Mouse (Mus musculus) CH12.LX (cell line): ENCODE data around the gene Fam98a. TPM values are rescaled to one million over a fixed set of nuclear protein-coding genes. Genes with fewer than 3 reads are reported as not detected.

ENCODE experiments used
- DNase-seq: peaks from one replicate; pipeline ENCODE4 v3.0.0-alpha.2; 2013; ENCODE audit errors: extremely low read depth
- H3K27ac ChIP-seq: 2 replicates; pipeline ENCODE4 v1.5.1; 2012; ENCODE audit warnings: low read depth, mild to moderate bottlenecking, control low read depth, moderate library complexity; ENCODE audit not compliant: insufficient read depth
- H3K27me3 ChIP-seq: replicated peaks from 2 replicates; pipeline ENCODE3; 2012; ENCODE audit warnings: inconsistent platforms
- H3K36me3 ChIP-seq, 2 experiments: replicated peaks in 1 of 2; 2 replicates each; pipeline versions ENCODE3 to v1.6.1; 2012; ENCODE audit warnings: inconsistent platforms in 1 of 2, low read length in 1 of 2, mild to moderate bottlenecking in 1 of 2, mixed read lengths in 1 of 2, moderate library complexity in 1 of 2; ENCODE audit not compliant: control insufficient read depth in 1 of 2, insufficient read depth in 1 of 2
- H3K4me1 ChIP-seq, 2 experiments: 2 replicates each; pipeline ENCODE4 v1.6.1; 2012; ENCODE audit warnings: inconsistent platforms in 1 of 2, moderate library complexity in 1 of 2; ENCODE audit not compliant: insufficient read depth in 2 of 2, control insufficient read depth in 1 of 2
- H3K4me2 ChIP-seq: 2 replicates; pipeline ENCODE4 v1.6.1; 2012; ENCODE audit warnings: low read depth, mild to moderate bottlenecking, control low read depth; ENCODE audit not compliant: poor library complexity, insufficient read depth, severe bottlenecking
- H3K4me3 ChIP-seq, 3 experiments: fragments of 150-350 bp in 1 of 3; sonication (generic) in 1 of 3; replicated peaks in 1 of 3; 2 replicates each; pipeline versions ENCODE3 to v1.5.1; 2011 to 2012; ENCODE audit warnings: low read depth in 2 of 3, low read length in 2 of 3, mild to moderate bottlenecking in 2 of 3, moderate library complexity in 2 of 3, control low read depth in 1 of 3, improper control_type of control experiment in 1 of 3, inconsistent platforms in 1 of 3, mixed read lengths in 1 of 3; ENCODE audit not compliant: poor library complexity in 1 of 3
- H3K79me2 ChIP-seq: replicated peaks from 2 replicates; pipeline ENCODE4 v1.6.1; 2012; ENCODE audit warnings: mild to moderate bottlenecking, moderate library complexity; ENCODE audit not compliant: control insufficient read depth, poor library complexity, insufficient read depth, severe bottlenecking; ENCODE audit errors: extremely low read depth
- H3K9ac ChIP-seq: 2 replicates; pipeline ENCODE4 v1.6.1; 2012; ENCODE audit warnings: low read depth, mild to moderate bottlenecking, control low read depth, moderate library complexity; ENCODE audit not compliant: insufficient read depth
- H3K9me3 ChIP-seq: replicated peaks from 2 replicates; pipeline ENCODE3; 2012; ENCODE audit warnings: low read length, inconsistent platforms, mixed read lengths
- BHLHE40 ChIP-seq: IDR thresholded peaks from 2 replicates; pipeline ENCODE4 v1.6.1; 2011; ENCODE audit warnings: mild to moderate bottlenecking, low read depth, low read length, improper control_type of control experiment
- CHD1 ChIP-seq: IDR thresholded peaks from 2 replicates; pipeline ENCODE4 v1.6.1; 2012; ENCODE audit warnings: low read depth, low read length, improper control_type of control experiment, inconsistent platforms
- CHD2 ChIP-seq: IDR thresholded peaks from 2 replicates; pipeline ENCODE4 v1.6.1; 2011; ENCODE audit warnings: low read length, improper control_type of control experiment
- CTCF ChIP-seq, 2 experiments: IDR thresholded peaks in 1 of 2; conservative IDR thresholded peaks in 1 of 2; 2 replicates each; pipeline ENCODE4 v1.5.1; 2011 to 2012; ENCODE audit warnings: low read depth in 2 of 2, low read length in 2 of 2, improper control_type of control experiment in 1 of 2, inconsistent platforms in 1 of 2, mild to moderate bottlenecking in 1 of 2, moderate library complexity in 1 of 2
- E2F4 ChIP-seq: IDR thresholded peaks from 2 replicates; pipeline ENCODE4 v1.6.1; 2011; ENCODE audit warnings: low read depth, low read length, improper control_type of control experiment; ENCODE audit not compliant: insufficient replicate concordance
- ELF1 ChIP-seq: IDR thresholded peaks from 2 replicates; pipeline ENCODE4 v1.6.1; 2014; ENCODE audit warnings: low read depth, mild to moderate bottlenecking, inconsistent platforms, low read length, improper control_type of control experiment
- EP300 ChIP-seq: IDR thresholded peaks from 2 replicates; pipeline ENCODE4 v1.6.1; 2011; ENCODE audit warnings: low read length, improper control_type of control experiment
- ETS1 ChIP-seq: conservative IDR thresholded peaks from 2 replicates; pipeline ENCODE4 v1.6.1; 2012; ENCODE audit warnings: low read depth, mild to moderate bottlenecking, inconsistent platforms, low read length, improper control_type of control experiment, moderate library complexity
- GABPA ChIP-seq: IDR thresholded peaks from 2 replicates; pipeline ENCODE4 v1.6.1; 2012; ENCODE audit warnings: low read depth, low read length, improper control_type of control experiment, inconsistent platforms; ENCODE audit not compliant: insufficient replicate concordance
- HCFC1 ChIP-seq: IDR thresholded peaks from 2 replicates; pipeline ENCODE4 v1.6.1; 2012; ENCODE audit warnings: low read depth, mild to moderate bottlenecking, inconsistent platforms, low read length, improper control_type of control experiment
- IRF4 ChIP-seq: IDR thresholded peaks from 2 replicates; pipeline ENCODE4 v1.6.1; 2014; ENCODE audit warnings: low read depth, mild to moderate bottlenecking, inconsistent platforms, low read length, improper control_type of control experiment
- JUN ChIP-seq: IDR thresholded peaks from 2 replicates; pipeline ENCODE4 v1.6.1; 2011; ENCODE audit warnings: low read depth, mild to moderate bottlenecking, low read length, improper control_type of control experiment, moderate library complexity; ENCODE audit not compliant: insufficient read depth
- JUND ChIP-seq: conservative IDR thresholded peaks from 2 replicates; pipeline ENCODE4 v1.6.1; 2011; ENCODE audit warnings: low read depth, low read length, improper control_type of control experiment
- KAT2A ChIP-seq: IDR thresholded peaks from 2 replicates; pipeline ENCODE4 v1.6.1; 2012; ENCODE audit warnings: low read length, improper control_type of control experiment, inconsistent platforms; ENCODE audit not compliant: insufficient replicate concordance
- MAFK ChIP-seq: IDR thresholded peaks from 2 replicates; pipeline ENCODE4 v1.6.1; 2011; ENCODE audit warnings: low read length, improper control_type of control experiment; ENCODE audit not compliant: insufficient replicate concordance
- MAX ChIP-seq: IDR thresholded peaks from 2 replicates; pipeline ENCODE4 v1.6.1; 2011; ENCODE audit warnings: low read length, improper control_type of control experiment
- MAZ ChIP-seq: IDR thresholded peaks from 2 replicates; pipeline ENCODE4 v1.6.1; 2012; ENCODE audit warnings: low read depth, mild to moderate bottlenecking, inconsistent platforms, low read length, improper control_type of control experiment, moderate library complexity
- MEF2A ChIP-seq: IDR thresholded peaks from 2 replicates; pipeline ENCODE4 v1.6.1; 2014; ENCODE audit warnings: low read depth, mild to moderate bottlenecking, inconsistent platforms, low read length, improper control_type of control experiment, borderline replicate concordance
- MXI1 ChIP-seq: IDR thresholded peaks from 2 replicates; pipeline ENCODE4 v1.6.1; 2011; ENCODE audit warnings: mild to moderate bottlenecking, low read depth, low read length, improper control_type of control experiment
- MYC ChIP-seq: IDR thresholded peaks from 2 replicates; pipeline ENCODE4 v1.6.1; 2011; ENCODE audit warnings: low read depth, mild to moderate bottlenecking, improper control_type of control experiment, low read length
- NELFE ChIP-seq: IDR thresholded peaks from 2 replicates; pipeline ENCODE4 v1.6.1; 2011; ENCODE audit warnings: low read depth, low read length, improper control_type of control experiment
- NRF1 ChIP-seq: IDR thresholded peaks from 2 replicates; pipeline ENCODE4 v1.6.1; 2014; ENCODE audit warnings: low read depth, mild to moderate bottlenecking, inconsistent platforms, low read length, improper control_type of control experiment, moderate library complexity
- PAX5 ChIP-seq: IDR thresholded peaks from 2 replicates; pipeline ENCODE4 v1.6.1; 2012; ENCODE audit warnings: low read length, inconsistent platforms, mixed read lengths
- POLR2A ChIP-seq: IDR thresholded peaks from 2 replicates; pipeline ENCODE4 v1.6.1; 2011; ENCODE audit warnings: low read depth, mild to moderate bottlenecking, improper control_type of control experiment, low read length
- POLR2AphosphoS2 ChIP-seq: IDR thresholded peaks from 2 replicates; pipeline ENCODE4 v1.6.1; 2011; ENCODE audit warnings: low read depth, low read length, improper control_type of control experiment
- RAD21 ChIP-seq: IDR thresholded peaks from 2 replicates; pipeline ENCODE4 v1.6.1; 2011; ENCODE audit warnings: low read depth, mild to moderate bottlenecking, low read length, improper control_type of control experiment, moderate library complexity
- RCOR1 ChIP-seq: conservative IDR thresholded peaks from 2 replicates; pipeline ENCODE4 v1.6.1; 2012; ENCODE audit warnings: low read depth, mild to moderate bottlenecking, inconsistent platforms, low read length, improper control_type of control experiment
- SIN3A ChIP-seq: IDR thresholded peaks from 2 replicates; pipeline ENCODE4 v1.6.1; 2012; ENCODE audit warnings: low read length, improper control_type of control experiment, inconsistent platforms
- SMC3 ChIP-seq: IDR thresholded peaks from 2 replicates; pipeline ENCODE4 v1.6.1; 2011; ENCODE audit warnings: low read depth, low read length, improper control_type of control experiment
- TBP ChIP-seq: conservative IDR thresholded peaks from 2 replicates; pipeline ENCODE4 v1.6.1; 2011; ENCODE audit warnings: low read depth, low read length, improper control_type of control experiment
- TCF12 ChIP-seq: IDR thresholded peaks from 2 replicates; pipeline ENCODE4 v1.6.1; 2014; ENCODE audit warnings: low read depth, mild to moderate bottlenecking, inconsistent platforms, low read length, improper control_type of control experiment
- UBTF ChIP-seq: IDR thresholded peaks from 2 replicates; pipeline ENCODE4 v1.6.1; 2012; ENCODE audit warnings: low read depth, mild to moderate bottlenecking, inconsistent platforms, low read length, improper control_type of control experiment, moderate library complexity
- USF1 ChIP-seq: IDR thresholded peaks from 2 replicates; pipeline ENCODE4 v1.6.1; 2014; ENCODE audit warnings: low read depth, mild to moderate bottlenecking, inconsistent platforms, low read length, improper control_type of control experiment
- USF2 ChIP-seq: conservative IDR thresholded peaks from 2 replicates; pipeline ENCODE4 v1.6.1; 2011; ENCODE audit warnings: low read depth, low read length, improper control_type of control experiment
- ZC3H11A ChIP-seq: IDR thresholded peaks from 2 replicates; pipeline ENCODE4 v1.6.1; 2012; ENCODE audit warnings: low read depth, mild to moderate bottlenecking, inconsistent platforms, low read length, improper control_type of control experiment
- ZKSCAN1 ChIP-seq: IDR thresholded peaks from 2 replicates; pipeline ENCODE4 v1.6.1; 2012; ENCODE audit warnings: low read depth, inconsistent platforms, low read length, improper control_type of control experiment, borderline replicate concordance
- ZMIZ1 ChIP-seq: IDR thresholded peaks from 2 replicates; pipeline ENCODE4 v1.6.1; 2012; ENCODE audit warnings: low read depth, mild to moderate bottlenecking, inconsistent platforms, low read length, improper control_type of control experiment
- ZNF384 ChIP-seq: IDR thresholded peaks from 2 replicates; pipeline ENCODE4 v1.6.1; 2012; ENCODE audit warnings: low read depth, low read length, improper control_type of control experiment, inconsistent platforms
- dilution Hi-C: fragments of 300-500 bp; cut with MboI; formaldehyde crosslinking; loops from 2 replicates; pipeline ENCODE4 v1.14.3; 2020; ENCODE audit warnings: low sequenced_read_pairs; ENCODE audit not compliant: extremely low pct_unique_long_range_greater_than_20kb, extremely low pct_ligation_motif_present
- in situ Hi-C: fragments of 300-500 bp; cut with MboI; formaldehyde crosslinking; loops from 3 replicates; pipeline ENCODE4 v1.14.3; 2019; ENCODE audit warnings: low sequenced_read_pairs, low pct_ligation_motif_present, low pct_unique_long_range_greater_than_20kb, mixed read lengths
- polyA plus RNA-seq: library from polyadenylated mRNA; unstranded; fragments of >175 nt; gene quantifications from 2 replicates; pipeline ENCODE4 v1.2.1, GENCODE M21; 2012; ENCODE audit warnings: low read depth; ENCODE audit not compliant: insufficient read length
- total RNA-seq, 2 experiments: library from RNA; depleted of rRNA; stranded (reverse); fragments of 300-350 nt in 1 of 2; fragments of >200 nt in 1 of 2; gene quantifications; 2 replicates each; pipeline ENCODE4 v1.2.3; 2012 to 2014

The Fam98a gene
- total and polyA plus RNA-seq, 3 experiments: 36.0 to 92.0 (median 37.8) TPM

DNA sequence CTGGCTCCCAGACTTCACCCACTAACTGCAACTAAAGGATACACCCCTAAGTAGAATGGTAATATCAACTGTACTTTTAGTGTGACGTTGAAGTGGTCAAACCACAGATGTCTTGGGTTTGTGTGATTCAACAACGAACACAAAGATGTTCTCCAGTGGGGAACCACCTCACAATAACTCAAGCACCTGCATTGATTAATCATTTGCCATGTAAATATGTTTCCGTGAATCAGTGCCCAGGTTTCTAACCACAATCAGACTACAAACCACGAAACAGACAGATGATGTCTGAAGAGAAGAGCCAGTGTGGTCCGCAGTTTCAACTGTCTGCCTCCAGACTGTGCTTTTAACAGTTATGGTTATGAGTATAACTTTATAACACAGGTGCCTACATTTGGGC, 46.7 kb downstream of the Fam98a start:
- H3K36me3 ChIP-seq: peaks cover 37 to 76% of the 10 kb centered on the region in 2 experiments
- H3K79me2 ChIP-seq: peaks cover 24% of the 10 kb centered on the region
- in situ Hi-C loops: loop anchor here (5.0 kb wide), 1 partner anchor 38 kb away; no protein-coding TSS in a partner anchor
- H3K9ac ChIP-seq: peak overlapping the region; percentile 45
- no peaks in the 10 kb centered on the region for H3K27me3 ChIP-seq
- peak overlapping the region; percentile 86 for H3K27ac ChIP-seq
- DNase-seq: peak; percentile 95
- dilution Hi-C loops: no loop called here
- TF ChIP-seq TCF12: peak; percentile 98
- TF ChIP-seq RAD21: no peak; the same call in none of the 2 replicates
- TF ChIP-seq ZKSCAN1: no peak
- peak; percentile 92; the same call in 1 of the 2 replicates for TF ChIP-seq CHD1
- TF ChIP-seq UBTF: no peak
- TF ChIP-seq JUND: peak; percentile 85
- no peak for TF ChIP-seq KAT2A
- no peak for TF ChIP-seq PAX5
- peak; percentile 54; the same call in 1 of the 2 replicates for TF ChIP-seq MXI1
- no peak for TF ChIP-seq NRF1
- TF ChIP-seq EP300: peak; percentile 98
- TF ChIP-seq MAZ: 0 out of 2 replicates have a peak, but pooled peaks have one; percentile 46
- TF ChIP-seq POLR2A: no peak
- TF ChIP-seq ZNF384: no peak
- TF ChIP-seq ETS1: peak; percentile 91
- TF ChIP-seq BHLHE40: peak; percentile 87
- TF ChIP-seq USF1: no peak
- TF ChIP-seq IRF4: peak; percentile 63
- no peak; the same call in 1 of the 2 replicates for TF ChIP-seq NELFE
- TF ChIP-seq USF2: no peak
- peak; percentile 79 for TF ChIP-seq MYC
- TF ChIP-seq SMC3: no peak
- no peak for TF ChIP-seq GABPA
- peak; percentile 88 for TF ChIP-seq MEF2A
- TF ChIP-seq CTCF (conservative IDR thresholded peaks at IDR 0.05 in 1 of 2, IDR thresholded peaks at IDR 0.05 in 1 of 2; ENCODE audit: low read depth in 2 of 2, low read length in 2 of 2): no peak
- TF ChIP-seq POLR2AphosphoS2: no peak
- TF ChIP-seq JUN: peak; percentile 63
- TF ChIP-seq MAFK: peak; percentile 76
- peak; percentile 66 for TF ChIP-seq MAX
- TF ChIP-seq HCFC1: no peak
- no peak for TF ChIP-seq ELF1
- TF ChIP-seq RCOR1: peak; percentile 94
- TF ChIP-seq TBP: peak; percentile 39; the same call in 1 of the 2 replicates
- TF ChIP-seq CHD2: peak; percentile 81
- 0 out of 2 replicates have a peak, but pooled peaks have one; percentile 44 for TF ChIP-seq ZMIZ1
- TF ChIP-seq SIN3A: peak; percentile 85
- TF ChIP-seq ZC3H11A: no peak
- TF ChIP-seq E2F4: no peak
- no peak overlapping the region for H3K4me3 ChIP-seq
- peak overlapping the region; percentile 93 for H3K4me2 ChIP-seq
- H3K9me3 ChIP-seq: peaks cover 8% of the 10 kb centered on the region
- H3K4me1 ChIP-seq: peaks cover 31 to 77% of the 10 kb centered on the region in 2 experiments
